Mouse (Mus musculus) heart, adult 9 months (tissue): ENCODE data around the gene Rngtt.

Source experiments
- DNase-seq, 2 experiments: peaks; one replicate each; pipeline ENCODE4 v3.0.0; 2022; ENCODE audit warnings: low spot score in 2 of 2

The Rngtt gene

GRCm38 (mm10) chr4:33514108-33515000 lies 204.2 kb downstream of the Rngtt start:
- DNase-seq = no peak

GRCm38 (mm10) chr4:33520196-33520595 lies 210.1 kb downstream of the Rngtt start:
- DNase-seq = no peak

- no peak for DNase-seq
Measured at GRCm38 (mm10) chr4:33520938-33521337, 210.8 kb downstream of the Rngtt start.

- DNase-seq = no peak
Measured at GRCm38 (mm10) chr4:33523774-33524173, 213.7 kb downstream of the Rngtt start.

- DNase-seq = peak; percentile 32 to 35
Measured at GRCm38 (mm10) chr4:33524481-33525141, 214.5 kb downstream of the Rngtt start.

GRCm38 (mm10) chr4:33525272-33525671 lies 215.2 kb downstream of the Rngtt start:
- no peak for DNase-seq

GRCm38 (mm10) chr4:33526092-33526491 lies 216.0 kb downstream of the Rngtt start:
- no peak for DNase-seq

- no peak for DNase-seq
Measured at GRCm38 (mm10) chr4:33526675-33527074, 216.6 kb downstream of the Rngtt start.

GRCm38 (mm10) chr4:33532596-33532995 lies 222.5 kb downstream of the Rngtt start:
- no peak for DNase-seq

- DNase-seq = no peak
Measured at GRCm38 (mm10) chr4:33544755-33545576, 234.9 kb downstream of the Rngtt start.

GRCm38 (mm10) chr4:33545577-33545879 lies 235.4 kb downstream of the Rngtt start:
- no peak for DNase-seq

GRCm38 (mm10) chr4:33546278-33546677 lies 236.2 kb downstream of the Rngtt start:
- no peak for DNase-seq

- DNase-seq = no peak
Measured at GRCm38 (mm10) chr4:33547315-33547929, 237.3 kb downstream of the Rngtt start.

GRCm38 (mm10) chr4:33549606-33550005 lies 239.5 kb downstream of the Rngtt start:
- no peak for DNase-seq
